Mouse (Mus musculus) embryonic fibroblast, embryonic 13.5 days (primary cell): ENCODE data around the gene 1810009A15Rik.

Experiments used
- CTCF ChIP-seq: IDR thresholded peaks from 2 replicates; pipeline ENCODE4 v1.5.1; 2011; ENCODE audit warnings: mild to moderate bottlenecking, control low read depth, low read length, moderate library complexity, borderline replicate concordance; ENCODE audit not compliant: insufficient read depth
- POLR2A ChIP-seq: IDR thresholded peaks from 2 replicates; pipeline ENCODE4 v1.6.1; 2011; ENCODE audit warnings: low read depth, mild to moderate bottlenecking, control low read depth, low read length, moderate library complexity

DNA sequence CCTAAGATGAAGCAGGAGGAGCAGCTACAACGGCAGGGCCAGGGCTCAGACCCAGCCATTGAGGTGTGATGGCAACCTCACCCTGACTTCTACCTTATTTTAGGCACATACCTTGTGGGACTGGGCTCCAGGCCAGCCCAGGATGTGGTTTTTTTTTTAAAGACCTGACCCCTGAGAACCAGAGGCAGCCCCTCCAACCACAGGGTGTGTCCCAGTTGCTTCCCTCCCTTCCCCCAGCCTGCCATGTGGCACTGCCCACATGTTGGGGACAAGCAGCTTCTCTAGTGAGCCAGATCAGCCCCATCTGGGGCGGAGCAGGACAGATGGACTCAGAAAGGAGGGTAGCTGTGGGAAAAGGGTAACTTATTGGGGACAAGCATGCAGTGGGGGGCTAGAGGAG is 38.1 kb downstream of the 1810009A15Rik start:
- TF ChIP-seq CTCF (no peak), POLR2A (no peak)
